Mouse (Mus musculus): Measurements from ENCODE around the gene Cttnbp2nl. TPM values are rescaled to one million over a fixed set of nuclear protein-coding genes. Genes with fewer than 3 reads are reported as not detected.

Cttnbp2nl gene
- total RNA-seq, 2 experiments from 2014 or later = 16.2 to 26.0 TPM

- no peak for DNase-seq
Observed at GRCm38 (mm10) chr3:105012696-105013313, 40.1 kb downstream of the Cttnbp2nl start.

GRCm38 (mm10) chr3:105011883-105012282 lies 41.1 kb downstream of the Cttnbp2nl start:
- DNase-seq = no peak

GRCm38 (mm10) chr3:105010681-105011339 lies 42.1 kb downstream of the Cttnbp2nl start:
- no peak for DNase-seq

- DNase-seq = no peak
Observed at GRCm38 (mm10) chr3:105008070-105008469, 44.9 kb downstream of the Cttnbp2nl start.

- no peak for DNase-seq
Observed at GRCm38 (mm10) chr3:105006101-105006500, 46.8 kb downstream of the Cttnbp2nl start.

- no peak for DNase-seq
Observed at GRCm38 (mm10) chr3:105005561-105006065, 47.3 kb downstream of the Cttnbp2nl start.

- DNase-seq = no peak
Observed at GRCm38 (mm10) chr3:105005011-105005410, 47.9 kb downstream of the Cttnbp2nl start.

GRCm38 (mm10) chr3:105003960-105004463 lies 48.9 kb downstream of the Cttnbp2nl start:
- DNase-seq = no peak

GRCm38 (mm10) chr3:105001374-105001773 lies 51.6 kb downstream of the Cttnbp2nl start:
- no peak for DNase-seq

GRCm38 (mm10) chr3:105000561-105000960 lies 52.4 kb downstream of the Cttnbp2nl start:
- DNase-seq = peak; percentile 74 to 77

- DNase-seq = no peak
Observed at GRCm38 (mm10) chr3:104997563-104997962, 55.4 kb downstream of the Cttnbp2nl start.

GRCm38 (mm10) chr3:104995707-104996106 lies 57.2 kb downstream of the Cttnbp2nl start:
- DNase-seq = no peak

- no peak for DNase-seq
Observed at GRCm38 (mm10) chr3:104994415-104994841, 58.5 kb downstream of the Cttnbp2nl start.

- DNase-seq = peak; percentile 53 to 66
Observed at GRCm38 (mm10) chr3:104993800-104994199, 59.1 kb downstream of the Cttnbp2nl start.

GRCm38 (mm10) chr3:104992709-104993388 lies 60.1 kb downstream of the Cttnbp2nl start:
- DNase-seq = peak; percentile 95

GRCm38 (mm10) chr3:104991703-104992102 lies 61.2 kb downstream of the Cttnbp2nl start:
- DNase-seq = no peak

- DNase-seq = no peak
Observed at GRCm38 (mm10) chr3:104987884-104988283, 65.1 kb downstream of the Cttnbp2nl start.

- no peak for DNase-seq
Observed at GRCm38 (mm10) chr3:104979735-104980134, 73.2 kb downstream of the Cttnbp2nl start.

- peak; percentile 91 to 94 for DNase-seq
Observed at GRCm38 (mm10) chr3:104967548-104968300, 85.2 kb downstream of the Cttnbp2nl start.

- DNase-seq = no peak
Observed at GRCm38 (mm10) chr3:104965991-104966554, 86.9 kb downstream of the Cttnbp2nl start.

GRCm38 (mm10) chr3:104965070-104965855 lies 87.7 kb downstream of the Cttnbp2nl start:
- DNase-seq = no peak
